Mouse (Mus musculus) erythroblast, embryonic 14.5 days (primary cell): Measurements from ENCODE around the gene Acss3.

ENCODE experiments used
- GATA1 ChIP-seq: IDR thresholded peaks from 2 replicates; pipeline ENCODE4 v1.6.1; 2012; ENCODE audit warnings: low read length, inconsistent platforms, mixed read lengths
- TAL1 ChIP-seq: IDR thresholded peaks from 3 replicates; pipeline ENCODE4 v1.6.1; 2012; ENCODE audit warnings: low read length, inconsistent platforms, mixed read lengths

DNA sequence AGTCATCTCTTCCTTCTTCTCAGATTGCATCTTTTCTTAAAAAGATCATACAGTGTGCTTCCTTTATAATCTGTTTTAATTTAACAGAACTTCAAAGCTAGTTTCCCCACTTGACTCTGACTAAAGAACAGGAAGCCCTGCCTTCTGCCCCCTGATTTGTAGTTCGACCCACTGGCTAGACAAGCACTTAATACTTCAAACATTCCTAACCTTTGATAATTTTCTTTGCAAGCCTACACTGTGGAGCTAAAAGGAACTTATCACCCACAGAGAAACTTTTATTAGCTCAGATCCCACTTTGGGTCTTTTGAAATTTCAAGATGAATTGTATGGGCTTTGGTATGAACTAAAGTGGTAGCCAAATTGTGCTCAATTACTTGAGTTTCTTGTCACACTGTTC lies 20.5 kb upstream of the Acss3 start:
- TF ChIP-seq GATA1 (no peak), TAL1 (no peak)
